Mouse (Mus musculus) urinary bladder, postnatal 4 days (tissue): ENCODE measurements around the gene Soga1.

ENCODE experiments used
- DNase-seq, 2 experiments: peaks; one replicate each; pipeline ENCODE4 v3.0.0; 2021 to 2022; ENCODE audit warnings: low spot score in 2 of 2

Soga1 gene

DNA sequence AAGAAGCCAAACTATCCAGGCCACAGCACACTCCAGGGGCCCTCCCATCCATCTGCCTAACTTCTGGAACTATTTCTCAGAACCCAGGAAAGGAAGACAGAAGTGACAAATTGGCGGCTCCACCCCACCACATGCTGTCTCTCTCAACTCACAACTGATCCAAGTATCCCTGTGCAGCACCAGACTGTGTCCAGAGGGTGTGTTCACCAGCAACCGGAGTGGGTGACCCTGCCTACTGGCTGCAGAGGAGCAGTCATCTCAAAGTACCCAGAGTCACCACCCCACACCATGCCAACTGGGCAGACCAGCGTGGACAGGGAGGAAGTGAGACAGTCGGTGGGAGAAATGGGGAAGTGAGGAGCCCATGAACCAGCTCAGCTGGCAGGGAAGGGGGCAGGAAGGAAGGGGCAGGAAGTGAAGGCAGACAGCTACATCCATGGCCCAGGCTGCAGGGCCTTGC lies 15.8 kb downstream of the Soga1 start:
- no peak for DNase-seq

DNA sequence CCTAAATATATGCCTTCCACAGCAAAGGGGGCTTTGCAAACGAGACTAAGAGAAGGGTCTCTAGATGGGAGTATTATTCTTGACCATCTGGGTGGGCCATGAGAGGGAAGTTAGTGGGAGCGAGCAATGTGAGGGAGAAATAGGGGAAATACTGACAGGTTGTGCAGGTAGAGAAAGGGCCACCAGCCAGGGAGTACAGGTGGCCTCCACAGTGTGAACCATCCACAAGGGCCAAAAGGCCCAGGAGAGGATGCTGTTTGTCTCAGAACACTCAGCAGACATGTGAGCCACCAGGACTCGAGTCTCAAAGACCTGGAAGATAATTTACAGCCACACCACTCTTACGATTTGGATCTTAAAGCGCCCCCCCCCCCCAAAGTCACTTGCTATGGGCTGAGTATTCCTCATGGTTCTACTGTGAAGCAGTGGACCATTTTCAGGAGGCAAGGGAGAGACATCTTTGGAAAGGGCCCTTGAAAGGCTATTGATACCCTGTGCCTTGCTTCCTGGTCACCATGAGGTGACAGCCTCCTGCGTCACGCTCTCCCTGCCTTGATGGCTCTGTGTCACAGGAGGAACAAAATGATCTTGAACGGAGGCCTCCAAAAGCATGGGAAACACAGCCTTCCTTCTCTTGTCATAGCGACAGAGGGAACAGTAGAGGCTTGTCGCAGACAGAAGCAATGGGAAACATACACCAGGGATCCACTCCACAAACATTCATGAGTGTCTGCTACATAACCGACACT lies 18.3 kb downstream of the Soga1 start:
- DNase-seq: no peak

DNA sequence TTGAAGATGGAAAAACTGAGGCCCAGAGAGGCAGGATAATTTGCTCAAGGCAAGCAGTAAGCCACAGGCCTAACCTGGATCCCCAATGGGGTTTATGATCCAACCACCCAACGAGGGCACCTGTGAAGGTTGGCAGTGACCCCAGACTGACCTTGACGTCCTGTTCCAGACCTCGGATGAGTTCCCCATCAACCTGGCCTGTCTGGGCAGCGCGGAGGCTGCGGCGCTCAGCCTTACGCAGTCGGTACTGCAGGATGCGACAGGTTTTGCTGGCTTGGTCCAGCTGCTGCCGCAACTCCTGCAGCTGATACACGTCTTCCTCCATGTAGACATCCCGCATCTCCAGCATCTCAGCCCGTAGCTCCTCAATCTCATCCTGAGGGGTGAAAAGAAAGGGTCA lies 19.0 kb downstream of the Soga1 start:
- DNase-seq: no peak

DNA sequence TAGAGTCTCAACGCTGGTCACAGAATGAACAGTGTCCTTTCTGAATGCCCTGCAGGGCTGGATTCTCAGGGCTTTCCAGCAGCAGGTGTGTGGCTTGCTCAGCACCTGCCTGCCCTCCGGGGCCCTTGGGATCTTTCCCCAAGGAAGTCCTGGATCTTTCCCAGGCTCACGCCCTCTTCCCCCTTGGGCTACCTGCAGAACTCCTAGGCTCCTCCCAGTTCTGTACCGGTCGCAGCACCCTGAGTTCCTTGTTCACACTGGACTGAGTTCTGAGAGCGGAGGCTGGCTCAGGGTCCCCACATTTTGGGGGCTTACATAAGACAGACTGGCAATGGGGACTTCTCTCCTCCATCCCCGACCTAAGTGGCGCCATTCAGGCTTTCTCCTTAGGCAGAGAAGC lies 19.9 kb downstream of the Soga1 start:
- no peak for DNase-seq

DNA sequence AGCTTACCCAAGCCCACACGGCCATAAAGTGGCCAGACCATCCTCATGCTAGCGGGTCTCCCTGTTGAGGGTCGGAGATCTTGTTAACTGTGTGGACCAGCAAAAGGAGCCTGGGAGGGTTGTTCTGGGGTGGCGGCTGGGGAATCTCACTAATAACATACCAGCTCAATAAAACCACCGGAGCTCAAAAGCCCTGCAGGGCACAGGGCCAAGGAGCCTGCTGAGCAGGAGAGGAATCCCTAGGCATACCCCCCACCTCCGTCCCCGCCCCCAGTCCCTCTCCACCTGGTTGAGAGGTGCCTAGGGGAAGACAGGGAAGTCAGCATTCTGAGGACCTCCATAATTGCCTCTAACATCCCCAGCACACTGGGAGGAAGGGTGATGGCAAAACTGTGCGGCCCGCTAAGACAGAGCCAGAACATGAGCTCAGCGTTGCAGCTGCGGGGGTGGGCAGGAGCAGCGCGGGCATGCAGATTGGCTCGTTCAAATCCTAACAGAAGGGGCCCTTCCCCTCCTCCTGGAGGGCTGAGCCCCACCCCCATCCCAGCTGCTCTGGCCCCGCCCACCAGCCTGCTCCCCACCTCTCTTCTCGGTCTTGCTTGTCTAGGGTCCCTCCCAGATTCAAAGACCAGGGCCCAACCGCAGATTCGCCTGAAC lies 20.6 kb downstream of the Soga1 start:
- peak; percentile 73 to 83 for DNase-seq

DNA sequence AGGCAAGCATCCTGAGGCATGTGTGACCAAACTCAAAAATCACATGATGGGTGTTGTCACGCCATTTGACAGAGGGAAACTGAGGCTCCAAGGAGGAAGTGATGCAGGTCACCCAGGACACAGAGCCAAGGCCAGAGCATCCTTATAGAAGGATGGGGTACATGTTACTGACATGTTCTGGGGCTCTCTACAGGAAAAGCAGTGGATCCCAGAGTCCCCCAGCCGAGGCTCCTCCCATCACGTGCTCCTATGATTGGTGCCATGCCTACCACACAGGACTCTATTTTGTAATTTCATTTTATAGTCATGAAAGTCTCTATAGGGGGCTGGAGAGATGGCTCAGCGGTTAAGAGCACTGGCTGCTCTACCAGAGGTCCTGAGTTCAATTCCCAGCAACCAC lies 21.3 kb downstream of the Soga1 start:
- DNase-seq: no peak

DNA sequence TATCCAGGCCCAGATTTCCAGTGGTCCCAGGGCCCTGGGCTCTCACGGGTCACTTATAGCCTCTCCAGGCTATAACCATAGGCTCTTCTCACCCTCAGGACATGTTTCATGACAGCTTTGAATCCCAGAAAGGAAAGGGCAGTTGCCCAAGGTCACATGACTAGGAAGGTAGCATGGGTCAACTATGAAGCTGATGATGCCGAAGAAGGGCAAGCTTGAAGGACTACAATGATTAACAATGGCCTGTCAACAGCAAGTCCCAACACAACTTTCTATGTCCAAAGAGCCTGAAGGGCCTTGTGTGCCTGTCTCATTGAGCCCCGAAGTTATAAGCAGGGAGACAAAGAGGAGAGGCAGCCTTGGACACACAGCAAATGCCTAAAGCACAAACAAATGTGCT lies 21.9 kb downstream of the Soga1 start:
- DNase-seq: no peak

DNA sequence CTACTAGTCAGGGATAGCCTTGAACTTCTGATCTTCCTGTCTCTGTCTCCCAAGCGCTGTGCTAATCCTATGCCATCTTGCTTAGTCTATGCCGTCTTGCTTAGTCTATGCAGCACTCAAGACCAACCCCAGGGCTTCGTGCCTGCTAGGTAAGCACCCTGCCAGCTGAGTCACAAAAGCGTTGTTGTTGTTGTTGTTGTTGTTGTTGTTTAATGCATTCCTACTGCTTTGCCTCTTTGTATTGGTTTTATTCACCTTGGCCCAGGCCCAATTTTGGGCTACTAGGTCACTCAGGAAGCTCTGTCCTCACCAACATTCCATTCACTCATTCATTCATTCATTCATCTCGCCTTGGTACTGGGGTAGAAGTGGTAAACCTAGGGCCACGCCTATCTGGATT lies 23.3 kb downstream of the Soga1 start:
- no peak for DNase-seq

DNA sequence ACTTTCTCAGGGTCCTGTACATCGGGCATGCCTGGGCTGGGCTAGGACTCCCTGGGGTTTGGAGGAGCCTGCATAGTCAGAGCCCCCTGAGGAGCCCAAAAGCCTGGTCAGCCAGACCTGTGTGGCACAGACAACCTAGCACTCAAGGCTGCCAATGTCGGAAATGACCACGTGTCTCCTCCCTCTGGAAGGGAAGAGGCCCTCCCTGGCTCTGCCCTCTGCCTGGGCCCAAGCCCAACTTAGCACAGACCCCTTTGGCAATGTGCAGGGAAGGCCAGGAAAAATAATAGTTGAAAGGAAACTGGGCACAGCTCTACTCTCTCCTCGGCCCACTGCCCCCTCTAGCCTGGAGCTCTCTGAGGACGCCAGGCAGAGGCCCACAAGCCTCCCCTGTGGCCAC lies 24.2 kb downstream of the Soga1 start:
- DNase-seq: no peak

DNA sequence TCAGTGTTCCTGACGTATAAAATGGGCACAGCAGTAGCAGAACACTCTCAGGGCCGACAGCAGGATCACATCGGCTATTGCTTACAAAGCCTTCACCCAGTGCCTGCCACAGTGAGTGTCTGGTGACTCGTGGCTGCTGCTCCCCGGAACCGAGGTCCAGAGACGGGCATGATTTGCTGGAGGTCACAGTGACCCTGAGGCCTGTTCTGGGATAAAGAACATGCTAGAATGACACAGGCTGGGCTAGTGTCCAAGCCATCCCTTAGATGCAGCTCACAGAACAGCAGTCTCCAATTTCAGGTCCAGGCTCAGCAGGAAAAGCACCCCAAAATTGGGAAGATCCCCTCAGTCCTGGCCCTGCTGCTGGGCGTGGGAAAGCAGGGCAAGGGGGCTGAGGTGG lies 24.8 kb downstream of the Soga1 start:
- DNase-seq: no peak

DNA sequence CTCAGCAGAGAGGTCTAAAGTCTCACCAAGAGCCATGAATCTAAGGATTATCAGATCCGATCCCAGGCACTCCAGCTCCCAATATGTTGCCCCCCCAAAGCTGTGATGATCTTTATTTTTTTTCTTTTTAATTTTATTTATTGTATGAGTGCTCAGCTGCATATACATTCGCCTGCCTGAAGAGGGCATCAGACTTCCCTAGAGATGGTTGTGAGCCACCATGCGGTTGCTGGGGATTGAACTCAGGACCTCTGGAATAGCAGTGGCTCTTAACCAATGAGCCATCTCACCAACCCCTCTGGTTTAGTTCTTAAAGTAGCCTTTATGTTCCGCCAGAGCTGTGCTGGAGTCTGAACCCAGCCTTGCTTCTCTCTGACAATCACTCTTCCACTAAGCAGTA lies 25.3 kb downstream of the Soga1 start:
- no peak for DNase-seq

DNA sequence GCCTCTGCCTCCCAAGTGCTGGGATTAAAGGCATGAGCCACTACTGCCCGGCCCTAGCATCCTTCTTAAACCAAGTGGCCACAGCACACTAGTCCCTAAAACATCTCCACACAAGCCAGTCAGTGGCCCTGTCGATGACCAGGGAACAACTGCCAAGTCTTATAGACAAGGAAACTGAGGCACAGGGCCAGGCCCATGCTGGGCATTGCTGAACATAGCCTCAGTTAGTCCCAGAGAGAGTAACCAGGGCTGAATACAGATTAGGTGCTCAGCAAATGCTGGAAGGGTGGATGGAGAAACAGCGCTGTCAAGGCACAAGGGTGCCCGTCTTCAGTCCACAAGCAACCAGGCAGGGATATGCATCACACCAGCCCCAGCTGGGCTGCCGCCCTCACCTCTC lies 25.9 kb downstream of the Soga1 start:
- no peak for DNase-seq

DNA sequence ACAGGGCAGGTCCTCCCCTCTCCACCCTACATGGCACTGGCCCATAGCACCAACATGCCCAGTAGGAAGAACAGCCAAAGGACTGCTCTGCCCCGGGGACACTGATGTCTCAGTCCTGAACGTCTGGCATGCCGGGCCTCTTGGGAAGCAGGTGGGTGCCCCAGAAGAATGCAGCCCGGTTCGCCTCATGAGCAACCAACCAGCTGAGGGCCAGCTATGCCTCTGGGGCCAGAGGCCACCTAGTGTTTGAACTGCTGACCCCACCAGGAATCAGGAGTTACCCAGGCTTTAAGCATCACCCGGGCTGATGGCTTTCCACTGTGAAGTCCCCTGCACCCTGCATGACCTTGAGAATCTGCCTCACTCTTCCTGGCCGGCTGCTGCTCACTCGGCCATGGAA lies 26.6 kb downstream of the Soga1 start:
- DNase-seq: no peak

DNA sequence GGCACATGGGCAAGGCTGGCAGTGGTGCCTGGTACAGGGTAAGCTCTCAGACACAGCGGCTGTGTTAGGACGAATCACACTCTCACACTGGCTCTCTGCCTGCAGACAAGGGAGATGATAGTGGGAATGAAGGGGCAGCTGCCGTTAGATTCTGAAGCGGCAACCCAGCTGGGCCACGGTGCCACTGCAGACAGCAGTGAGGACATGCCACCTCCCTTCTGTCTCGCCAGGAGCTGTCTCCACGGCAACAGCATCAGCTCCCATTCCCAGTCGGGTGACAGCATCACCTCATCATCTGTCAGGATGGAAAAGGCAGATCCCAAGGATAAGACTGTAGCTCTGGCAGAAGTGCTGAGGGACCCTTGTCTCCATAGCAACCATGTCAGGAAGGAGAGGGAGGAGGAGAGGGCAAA lies 29.2 kb downstream of the Soga1 start:
- DNase-seq: no peak

DNA sequence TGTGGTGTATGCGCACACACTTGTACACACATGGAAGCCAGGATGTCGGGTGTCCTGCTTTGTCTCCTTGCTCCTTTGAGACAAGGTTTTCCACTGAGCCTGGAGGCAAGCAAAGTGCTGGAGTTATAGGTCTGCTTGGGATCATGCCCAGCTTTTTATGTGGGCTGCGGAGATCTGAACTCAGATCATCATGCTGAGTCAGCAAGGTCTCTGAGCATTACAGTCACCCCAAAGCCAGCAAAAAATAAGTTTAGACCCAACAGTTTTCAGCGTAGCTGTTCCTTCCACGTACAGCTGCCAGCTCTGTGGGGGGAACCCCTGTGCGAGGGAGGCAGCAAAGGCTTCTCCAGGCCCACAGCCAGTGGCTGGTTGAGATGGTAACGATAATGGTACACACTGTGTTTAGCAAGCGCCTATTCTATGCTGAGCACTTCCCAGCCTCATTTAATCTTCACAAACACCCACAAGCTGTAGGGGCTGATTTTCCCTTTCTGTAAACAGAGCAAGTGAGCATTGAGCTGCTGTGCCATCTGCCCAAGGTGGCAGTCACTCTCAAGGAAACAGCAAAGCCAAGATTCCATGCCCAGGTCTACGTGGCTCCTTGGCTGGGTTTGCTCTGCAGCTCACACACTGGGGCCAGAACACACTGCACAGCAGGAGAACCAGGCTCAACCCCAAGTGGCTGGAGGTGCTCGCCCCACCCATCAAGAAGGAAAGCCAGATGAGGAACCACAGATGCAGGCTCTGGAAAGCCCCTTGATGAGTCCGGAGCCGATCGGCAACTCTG lies 30.5 kb downstream of the Soga1 start:
- DNase-seq: no peak

DNA sequence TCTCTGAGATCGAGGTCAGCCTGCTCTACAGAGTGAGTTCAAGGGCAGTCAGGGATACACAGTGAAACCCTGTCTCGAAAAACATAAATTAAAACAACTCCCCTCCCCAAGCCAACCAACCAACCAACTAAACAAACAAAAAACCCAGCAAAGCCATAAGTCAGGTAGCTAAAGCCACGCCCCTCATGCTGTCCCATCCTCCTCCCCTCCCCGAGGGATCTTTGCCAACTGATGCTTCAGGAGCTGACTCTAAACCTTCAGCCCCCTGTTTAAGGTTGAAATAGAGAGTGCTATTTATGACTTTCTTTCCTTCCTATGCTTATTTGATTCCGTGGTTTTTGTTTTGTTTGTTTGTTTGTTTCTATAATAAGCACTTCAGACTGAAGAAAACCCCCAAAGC lies 32.1 kb downstream of the Soga1 start:
- no peak for DNase-seq

DNA sequence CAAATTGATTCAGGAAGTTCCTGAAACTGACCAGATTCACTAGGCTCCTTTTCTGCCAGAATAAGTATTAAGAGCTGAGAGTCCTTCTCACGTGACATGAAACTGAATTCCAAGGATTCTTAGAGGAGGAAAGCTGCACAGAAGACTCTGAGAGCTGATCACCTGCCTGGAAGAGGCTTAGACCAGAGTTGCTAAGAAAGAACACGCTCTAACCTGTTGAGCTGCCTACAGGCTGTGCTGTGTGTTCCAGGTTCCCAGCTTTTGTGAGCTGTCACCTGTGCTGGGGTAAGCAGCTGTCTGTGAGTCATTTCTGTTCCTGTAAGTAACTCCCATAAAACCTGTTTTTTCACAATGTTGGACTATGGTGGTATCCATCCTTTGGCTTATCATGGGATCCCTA lies 33.1 kb downstream of the Soga1 start:
- DNase-seq: no peak

DNA sequence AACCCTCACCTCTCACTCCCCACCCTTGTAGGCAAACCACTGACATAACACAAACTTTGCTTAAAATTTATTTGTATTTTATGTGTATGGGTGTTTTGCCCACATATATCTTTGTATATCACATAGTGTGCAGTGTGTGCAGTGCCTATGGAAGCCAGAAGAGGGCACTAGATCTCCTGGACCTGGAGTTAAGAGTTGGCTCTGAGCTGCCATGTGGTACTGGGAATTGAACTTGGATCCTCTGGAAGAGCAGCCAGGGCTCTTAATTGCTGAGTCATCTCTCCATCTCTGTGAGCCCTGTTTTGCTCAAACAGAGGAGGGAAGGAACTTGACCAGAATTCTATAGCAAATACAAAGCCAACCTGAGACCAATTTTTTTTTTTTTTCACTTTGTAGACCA lies 35.1 kb downstream of the Soga1 start:
- DNase-seq: no peak

DNA sequence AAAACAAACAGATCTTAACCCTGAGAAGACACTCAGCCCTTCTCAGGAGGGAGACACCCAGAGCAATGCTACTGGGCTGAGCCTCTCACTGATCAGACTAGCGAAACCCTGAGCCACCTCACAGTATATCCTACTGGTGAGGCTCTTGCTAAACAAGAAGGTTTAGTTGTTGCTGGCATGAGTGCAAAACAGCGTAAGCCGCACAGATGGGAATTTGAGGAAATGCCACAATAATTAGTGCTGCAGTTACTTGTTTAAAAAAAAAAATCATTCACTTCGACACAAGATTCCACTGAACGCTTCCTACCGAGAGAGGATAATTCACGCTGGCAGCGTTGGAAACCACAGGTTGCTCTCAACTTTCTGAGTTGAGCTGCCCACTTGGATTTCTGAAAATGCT lies 35.5 kb downstream of the Soga1 start:
- no peak for DNase-seq

DNA sequence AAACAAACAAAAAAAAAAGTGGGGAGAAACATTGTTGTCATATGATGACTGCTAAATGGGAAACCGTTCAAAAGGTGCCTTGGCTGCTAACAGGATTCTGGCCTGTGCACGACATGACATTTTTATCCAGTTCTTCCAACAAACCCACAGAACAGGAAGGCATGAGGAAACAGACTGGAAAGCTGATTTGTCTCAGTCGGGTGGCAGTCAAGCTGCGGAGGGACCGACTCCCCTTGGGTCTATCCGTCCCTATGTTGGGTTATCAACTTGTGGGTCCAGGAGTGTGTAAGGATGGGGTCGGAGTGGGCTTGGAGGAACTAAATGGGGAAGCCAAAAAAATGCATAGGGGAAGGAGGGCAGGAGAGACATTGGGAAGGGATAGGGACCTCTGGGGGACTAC lies 37.6 kb downstream of the Soga1 start:
- no peak for DNase-seq

DNA sequence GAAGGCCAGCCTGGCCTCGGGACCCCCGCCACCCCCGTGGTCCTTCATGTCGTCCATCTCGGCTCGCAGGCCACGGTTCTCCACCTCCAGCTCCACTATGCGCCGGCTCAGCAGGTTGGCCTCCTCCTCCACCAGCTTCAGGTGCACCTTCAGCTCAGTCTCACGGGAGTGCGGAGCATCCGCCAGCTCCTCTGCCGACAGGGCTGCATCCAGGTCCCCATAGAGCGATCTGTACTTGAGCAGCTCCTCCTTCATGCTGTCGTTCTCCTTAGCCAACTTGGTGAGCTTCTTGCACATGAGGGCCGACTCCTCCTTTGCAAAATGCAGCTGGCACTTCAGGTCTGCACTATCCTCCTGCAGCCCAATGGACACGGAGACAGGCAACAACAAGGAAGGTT lies 38.4 kb downstream of the Soga1 start:
- no peak for DNase-seq

DNA sequence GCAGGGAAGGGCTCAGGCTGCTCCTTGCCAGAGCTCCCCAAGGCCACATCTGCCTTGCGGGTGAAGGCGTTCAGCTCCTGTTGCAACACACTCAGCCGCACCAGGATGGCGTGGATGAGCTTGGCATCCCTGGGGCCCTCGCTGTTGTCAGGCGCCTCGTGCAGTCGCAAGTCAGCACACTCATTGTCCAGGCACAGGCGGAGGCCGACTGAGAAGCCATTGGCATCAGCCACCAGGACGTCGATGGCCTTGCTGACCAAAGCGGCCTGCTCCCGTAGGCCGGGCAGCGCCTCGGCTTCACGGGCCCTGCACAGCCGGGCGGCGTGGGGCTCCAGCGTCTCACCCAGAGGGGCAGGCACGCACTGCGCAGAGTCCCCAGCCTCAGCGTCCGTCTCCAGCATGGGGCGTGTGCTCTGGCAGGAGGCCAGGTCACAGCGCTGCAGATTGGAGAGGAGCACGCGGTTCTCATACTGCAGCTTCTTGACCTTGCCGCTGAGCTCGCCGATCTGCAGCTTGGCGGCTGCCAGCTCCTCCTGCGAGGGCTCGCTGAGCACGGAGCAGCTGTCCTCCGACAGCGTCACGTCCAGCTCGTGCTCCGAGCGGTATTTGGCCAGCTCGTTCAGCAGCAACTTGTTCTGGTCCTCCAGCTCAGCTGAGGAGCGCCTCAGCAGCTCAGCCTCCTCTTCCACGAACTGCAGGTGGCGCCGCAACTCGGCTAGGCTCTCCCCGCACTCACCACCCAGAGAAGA lies 39.0 kb downstream of the Soga1 start:
- DNase-seq: no peak
